Mouse (Mus musculus) liver, embryonic 14.5 days (tissue): ENCODE measurements around the gene Mapk10. TPM values are rescaled to one million over a fixed set of nuclear protein-coding genes. Genes with fewer than 3 reads are reported as not detected.

ENCODE experiments used
- ATAC-seq: fragments of 200-750 bp; cut with Nextera tagmentation; 2 replicates; pipeline ENCODE4 v1.8.0; 2017; ENCODE audit warnings: moderate number of reproducible peaks, mild to moderate bottlenecking, moderate library complexity; ENCODE audit not compliant: insufficient read depth
- DNase-seq, 3 experiments: peaks; one replicate each; pipeline ENCODE4 v3.0.0-alpha.2; 2012 to 2013; ENCODE audit warnings: low read depth in 3 of 3, low spot score in 3 of 3
- H3K27ac ChIP-seq: fragments of 300-500 bp; sonication (generic); 2 replicates; pipeline ENCODE4 v1.5.1; 2014; ENCODE audit warnings: moderate library complexity, mild to moderate bottlenecking, control low read depth, inconsistent platforms
- H3K27me3 ChIP-seq: fragments of 300-500 bp; sonication (generic); 2 replicates; pipeline ENCODE4 v1.6.1; 2014; ENCODE audit warnings: mild to moderate bottlenecking, low read length, moderate library complexity; ENCODE audit not compliant: control insufficient read depth, insufficient read depth
- H3K36me3 ChIP-seq: fragments of 300-500 bp; sonication (generic); replicated peaks from 2 replicates; pipeline ENCODE4 v1.6.1; 2014; ENCODE audit warnings: low read depth; ENCODE audit not compliant: control insufficient read depth, insufficient read depth
- H3K4me1 ChIP-seq, 2 experiments: fragments of 200-500 bp in 1 of 2; fragments of 300-500 bp in 1 of 2; sonication (generic) in 1 of 2; replicated peaks; 2 replicates each; pipeline ENCODE4 v1.6.1; 2012 to 2014; ENCODE audit warnings: antibody characterized with exemption in 1 of 2, inconsistent platforms in 1 of 2, low read length in 1 of 2; ENCODE audit not compliant: control insufficient read depth in 2 of 2, insufficient read depth in 2 of 2
- H3K4me2 ChIP-seq: fragments of 300-500 bp; sonication (generic); 2 replicates; pipeline ENCODE4 v1.6.1; 2014; ENCODE audit warnings: low read depth, mild to moderate bottlenecking, control low read depth, moderate library complexity
- H3K4me3 ChIP-seq, 2 experiments: fragments of 200-500 bp in 1 of 2; fragments of 300-500 bp in 1 of 2; sonication (generic) in 1 of 2; 2 replicates each; pipeline ENCODE4 v1.5.1; 2012 to 2014; ENCODE audit warnings: low read depth in 2 of 2, low read length in 2 of 2, mild to moderate bottlenecking in 2 of 2, control low read depth in 1 of 2, inconsistent platforms in 1 of 2, moderate library complexity in 1 of 2; ENCODE audit not compliant: insufficient read depth in 1 of 2
- H3K9ac ChIP-seq: fragments of 300-500 bp; sonication (generic); replicated peaks from 2 replicates; pipeline ENCODE4 v1.6.1; 2014; ENCODE audit warnings: mild to moderate bottlenecking, control low read depth, moderate library complexity
- H3K9me3 ChIP-seq: fragments of 300-500 bp; sonication (generic); 2 replicates; pipeline ENCODE4 v1.6.1; 2016; ENCODE audit warnings: low read length, mixed read lengths; ENCODE audit not compliant: control insufficient read depth
- CTCF ChIP-seq: IDR thresholded peaks from 2 replicates; pipeline ENCODE4 v1.5.1; 2016; ENCODE audit warnings: antibody characterized with exemption, low read depth, control low read depth
- EP300 ChIP-seq: IDR thresholded peaks from 2 replicates; pipeline ENCODE4 v1.6.1; 2016; ENCODE audit warnings: antibody characterized with exemption, low read depth
- WGBS: fragments of 180-500 bp; shearing (Covaris S2); extraction: QIAGEN DNeasy Blood & Tissue Kit; methylation state at CpG from one replicate; pipeline ENCODE4 v1.1.7; 2014; ENCODE audit not compliant: insufficient replicate concordance; 5-methylcytosine and 5-hydroxymethylcytosine counted together
- polyA plus RNA-seq, 2 experiments: library from polyadenylated mRNA; depleted of rRNA in 1 of 2; stranded (reverse) in 1 of 2; unstranded in 1 of 2; fragments of >200 nt; fragmentation: Nextera tagmentation in 1 of 2; extraction: Ambion mirVana in 1 of 2; gene quantifications; 2 replicates each; pipeline versions ENCODE4 v1.2.1 to v1.2.3; 2012 to 2014

Gene Mapk10
- polyA plus RNA-seq, 2 experiments, result 0.01 TPM; not detected in 1

DNA sequence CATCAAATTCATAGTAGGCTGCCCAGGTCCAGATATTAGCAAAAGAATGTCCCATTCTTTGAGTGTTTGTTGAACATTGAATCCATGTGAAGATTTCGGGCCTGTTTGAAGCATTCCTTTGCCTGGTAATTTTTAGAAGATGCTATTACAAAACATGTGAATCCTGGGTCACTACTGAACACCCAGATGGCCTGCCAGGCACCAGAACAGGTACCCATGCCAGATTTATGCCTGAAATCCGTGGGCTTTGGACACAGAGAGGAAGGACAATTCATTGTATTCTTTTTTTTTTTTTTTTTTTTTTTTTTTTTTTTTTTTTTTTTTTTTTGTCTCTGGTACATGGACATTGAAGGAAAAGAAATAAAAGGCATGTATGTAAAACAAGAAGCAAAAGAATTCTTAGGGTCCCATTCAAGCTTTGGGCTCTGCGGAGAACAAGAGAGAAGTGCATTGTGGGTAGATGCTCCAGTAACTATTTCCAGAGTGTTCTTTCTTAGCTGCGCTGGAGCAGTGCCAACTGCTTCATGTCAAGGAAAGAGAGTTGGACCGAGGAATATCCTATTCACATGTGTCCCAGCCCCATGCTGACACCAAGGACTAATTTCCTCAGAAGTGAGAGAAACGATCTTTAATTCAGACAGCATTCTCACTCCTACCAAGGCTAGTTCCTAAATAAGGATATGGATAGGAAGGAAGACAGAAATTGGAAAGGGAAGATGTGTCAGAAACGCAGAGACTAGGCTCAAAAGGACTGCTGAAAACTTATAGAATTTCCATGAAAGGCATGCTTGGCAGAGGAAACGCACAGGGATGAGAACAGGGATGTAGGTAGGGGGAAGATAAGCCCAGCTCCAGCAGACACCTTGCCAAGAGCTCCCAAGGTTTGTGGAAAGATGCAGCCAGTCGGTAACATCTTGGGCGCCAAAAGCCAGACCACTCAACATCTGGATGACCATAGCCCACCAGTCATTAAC is 105.4 kb downstream of the Mapk10 start:
- 52% methylated on average over 10 of the region's 10 CpGs for WGBS

DNA sequence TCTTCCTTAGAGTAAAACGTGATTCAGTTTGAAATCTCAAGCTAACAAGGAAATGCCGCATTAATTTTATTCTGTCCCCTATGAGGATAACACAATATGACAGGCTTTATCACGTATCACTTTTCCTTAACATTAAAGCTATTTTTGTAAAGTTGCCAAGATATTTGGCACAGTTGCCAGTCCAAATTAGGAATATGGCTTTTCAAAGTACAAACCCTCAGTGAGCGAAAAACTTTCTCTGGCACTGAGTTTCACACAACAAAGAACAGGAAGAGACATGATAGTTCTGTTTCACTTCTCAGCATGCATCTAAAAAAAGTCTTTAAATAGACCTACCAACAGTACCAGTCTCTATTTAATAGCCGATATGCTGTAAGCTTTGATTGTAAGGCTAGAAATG is 107.1 kb downstream of the Mapk10 start:
- WGBS, result 63% methylated on average over 5 of the region's 5 CpGs

More for the DNA sequence above, 105.4 kb downstream of the Mapk10 start:
- no peak for ATAC-seq
- Histone ChIP-seq H3K27me3 (no peaks in the 10 kb centered on the region), H3K27ac (no peak overlapping the region), H3K36me3 (no peaks in the 10 kb centered on the region), H3K4me2 (no peak overlapping the region), H3K4me3 (no peak overlapping the region), H3K4me1 (no peaks in the 10 kb centered on the region), H3K9ac (no peak overlapping the region), H3K9me3 (no peaks in the 10 kb centered on the region)
- TF ChIP-seq EP300 (no peak), CTCF (no peak)
- DNase-seq, result no peak

DNA sequence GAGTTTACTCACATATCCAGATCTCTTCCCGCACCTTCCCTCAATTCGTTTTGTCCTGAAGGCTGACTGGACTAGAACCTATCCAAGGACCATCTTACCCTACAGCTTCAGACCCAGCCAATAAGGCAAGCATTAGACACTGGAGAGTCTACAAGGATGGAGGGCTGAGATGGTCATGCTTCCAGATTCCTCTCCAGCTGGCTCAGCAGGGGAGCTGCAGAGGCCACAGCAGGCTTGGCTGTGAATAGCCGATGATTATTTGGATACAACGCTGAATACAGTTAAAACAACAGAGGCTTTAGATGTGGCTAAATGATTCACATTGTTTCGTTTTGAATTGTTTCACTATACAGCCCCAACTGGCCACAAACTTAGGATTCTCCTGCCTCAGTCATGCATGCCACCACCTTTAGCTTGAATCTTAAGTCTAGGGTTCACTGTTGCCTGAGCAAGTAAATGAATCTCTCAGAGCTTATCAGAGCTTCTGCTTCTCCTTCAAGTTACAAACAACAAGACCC is 108.2 kb downstream of the Mapk10 start:
- 57% methylated on average over 5 of the region's 5 CpGs for WGBS
- Histone ChIP-seq H3K4me3 (no peak overlapping the region), H3K4me2 (no peak overlapping the region), H3K27ac (no peak overlapping the region), H3K4me1 (no peaks in the 10 kb centered on the region), H3K36me3 (no peaks in the 10 kb centered on the region), H3K9me3 (no peaks in the 10 kb centered on the region), H3K9ac (no peak overlapping the region), H3K27me3 (no peaks in the 10 kb centered on the region)
- TF ChIP-seq CTCF (no peak), EP300 (no peak)
- ATAC-seq (no peak), DNase-seq (no peak)

More for the DNA sequence above, 107.1 kb downstream of the Mapk10 start:
- DNase-seq (no peak), ATAC-seq (no peak)
- no peak overlapping the region for H3K27ac ChIP-seq
- no peaks in the 10 kb centered on the region for H3K36me3 ChIP-seq
- no peaks in the 10 kb centered on the region for H3K27me3 ChIP-seq
- H3K9me3 ChIP-seq, result no peaks in the 10 kb centered on the region
- H3K4me3 ChIP-seq, result no peak overlapping the region
- no peak overlapping the region for H3K4me2 ChIP-seq
- no peak for TF ChIP-seq CTCF
- no peak for TF ChIP-seq EP300
- no peaks in the 10 kb centered on the region for H3K4me1 ChIP-seq
- H3K9ac ChIP-seq, result no peak overlapping the region

DNA sequence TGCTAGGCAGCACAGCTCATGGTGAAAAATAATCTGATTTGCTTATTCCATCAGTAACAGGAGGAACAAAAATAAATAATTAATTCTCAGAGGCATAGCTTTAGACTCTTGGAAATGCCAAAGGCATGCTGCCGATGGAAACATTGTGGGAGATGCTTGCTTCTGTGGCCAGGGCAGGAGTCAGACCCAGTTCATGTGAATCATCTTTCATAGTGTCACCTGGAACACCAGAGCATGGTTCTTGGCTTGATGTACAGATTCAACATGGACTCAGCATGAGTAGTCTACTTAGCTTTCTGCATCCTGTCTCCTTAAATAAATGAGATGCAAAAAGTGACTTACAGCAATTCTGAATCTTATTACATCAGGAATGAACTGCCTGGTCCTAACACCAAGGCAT is 109.0 kb downstream of the Mapk10 start:
- no peaks in the 10 kb centered on the region for H3K9me3 ChIP-seq
- no peaks in the 10 kb centered on the region for H3K4me1 ChIP-seq
- no peak overlapping the region for H3K27ac ChIP-seq
- H3K36me3 ChIP-seq, result no peaks in the 10 kb centered on the region
- no peak for ATAC-seq
- no peak overlapping the region for H3K4me3 ChIP-seq
- 66% methylated on average over 1 of the region's 1 CpGs for WGBS
- no peak for TF ChIP-seq CTCF
- no peak for TF ChIP-seq EP300
- DNase-seq, result no peak
- no peak overlapping the region for H3K9ac ChIP-seq
- no peak overlapping the region for H3K4me2 ChIP-seq
- H3K27me3 ChIP-seq, result no peaks in the 10 kb centered on the region

DNA sequence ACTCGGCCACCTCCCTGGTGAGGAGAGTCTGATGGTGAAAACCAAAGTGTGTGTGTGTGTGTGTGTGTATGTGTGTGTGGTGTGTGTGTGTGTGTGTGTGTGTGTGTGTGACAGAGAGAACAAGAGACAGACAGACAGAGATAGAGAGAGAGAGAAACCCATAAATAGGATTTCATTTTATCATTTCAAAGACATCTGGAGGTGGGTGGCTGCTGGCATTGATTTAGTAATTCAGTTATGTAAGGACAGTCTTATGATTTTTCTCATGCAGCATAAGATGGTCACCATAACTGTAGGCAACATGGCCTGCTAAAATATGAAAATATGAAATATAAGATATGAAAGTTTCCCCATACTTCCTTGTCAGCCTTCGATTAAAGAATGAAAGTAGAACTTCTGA is 117.0 kb downstream of the Mapk10 start:
- H3K4me2 ChIP-seq, result no peak overlapping the region
- ATAC-seq (no peak), DNase-seq (no peak)
- no peaks in the 10 kb centered on the region for H3K4me1 ChIP-seq
- WGBS, result 65% methylated on average over 2 of the region's 2 CpGs
- no peak overlapping the region for H3K4me3 ChIP-seq
- no peak overlapping the region for H3K9ac ChIP-seq
- H3K9me3 ChIP-seq, result no peaks in the 10 kb centered on the region
- no peak overlapping the region for H3K27ac ChIP-seq
- no peaks in the 10 kb centered on the region for H3K36me3 ChIP-seq
- H3K27me3 ChIP-seq, result no peaks in the 10 kb centered on the region
- no peak for TF ChIP-seq EP300
- no peak for TF ChIP-seq CTCF
